Mouse (Mus musculus): ENCODE measurements around the gene Sall1. TPM values are rescaled to one million over a fixed set of nuclear protein-coding genes. Genes with fewer than 3 reads are reported as not detected.
A peak's percentile ranks its signal among the peaks of the same experiment; 100 is the strongest.

The Sall1 gene
- polyA plus RNA-seq (2015; fragmentation: Nextera tagmentation; extraction: Ambion mirVana), result 1.2 and 1.4 TPM in 2 replicates

GRCm38 (mm10) chr8:89043940-89044339 lies at the start of gene Sall1:
Gene Sall1, minus strand, starts transcription at chr8:89044162.
- Histone ChIP-seq H3K27ac (no peak within 1 kb of the TSS), H3K4me1 (peaks cover 29% of the 10 kb centered on the region), H3K4me3 (replicated peaks) (peak within 1 kb of the TSS; percentile 51), H3K9ac (no peak within 1 kb of the TSS), H3K9me3 (no peaks in the 10 kb centered on the region), H3K27me3 (replicated peaks) (peaks cover 85% of the 10 kb centered on the region), H3K36me3 (no peaks in the 10 kb centered on the region), H3K4me2 (peak within 1 kb of the TSS; percentile 89)
- ATAC-seq (ENCODE audit: insufficient read depth, low FRiP score, low read depth), result no peak
- 2% methylated on average over 25 of the region's 25 CpGs for WGBS

- H3K27ac ChIP-seq, result no peak overlapping the region
- no peaks in the 10 kb centered on the region for H3K36me3 ChIP-seq
- H3K4me1 ChIP-seq, result no peaks in the 10 kb centered on the region
- no peaks in the 10 kb centered on the region for H3K9me3 ChIP-seq
- 44% methylated on average over 5 of the region's 5 CpGs for WGBS
- no peaks in the 10 kb centered on the region for H3K27me3 ChIP-seq (replicated peaks)
- no peak overlapping the region for H3K9ac ChIP-seq
- no peak overlapping the region for H3K4me3 ChIP-seq (replicated peaks)
- ATAC-seq (ENCODE audit: insufficient read depth, low FRiP score, low read depth), result no peak
- H3K4me2 ChIP-seq, result no peak overlapping the region
Observed at GRCm38 (mm10) chr8:89089916-89090315, 46.0 kb upstream of the Sall1 start.

GRCm38 (mm10) chr8:89079147-89079546 lies 35.2 kb upstream of the Sall1 start:
- H3K4me2 ChIP-seq, result no peak overlapping the region
- WGBS, result 84% methylated on average over 2 of the region's 2 CpGs
- no peaks in the 10 kb centered on the region for H3K36me3 ChIP-seq
- no peak overlapping the region for H3K4me3 ChIP-seq (replicated peaks)
- no peak overlapping the region for H3K27ac ChIP-seq
- no peak overlapping the region for H3K9ac ChIP-seq
- H3K9me3 ChIP-seq, result no peaks in the 10 kb centered on the region
- no peak for ATAC-seq (ENCODE audit: insufficient read depth, low FRiP score, low read depth)
- H3K27me3 ChIP-seq (replicated peaks), result no peaks in the 10 kb centered on the region
- no peaks in the 10 kb centered on the region for H3K4me1 ChIP-seq

GRCm38 (mm10) chr8:89072968-89073382 lies 29.0 kb upstream of the Sall1 start:
- WGBS, result 14% methylated on average over 3 of the region's 3 CpGs
- Histone ChIP-seq H3K4me1 (0 out of 2 replicates have a peak, but pooled peaks cover 5% of the 10 kb centered on the region), H3K36me3 (no peaks in the 10 kb centered on the region), H3K27ac (no peak overlapping the region), H3K9me3 (no peaks in the 10 kb centered on the region), H3K27me3 (replicated peaks) (no peaks in the 10 kb centered on the region), H3K4me2 (no peak overlapping the region), H3K4me3 (replicated peaks) (no peak overlapping the region), H3K9ac (no peak overlapping the region)
- ATAC-seq (ENCODE audit: insufficient read depth, low FRiP score, low read depth), result no peak; the same call in 1 of the 2 replicates

- Histone ChIP-seq H3K27me3 (replicated peaks) (no peaks in the 10 kb centered on the region), H3K4me3 (replicated peaks) (no peak overlapping the region), H3K9ac (no peak overlapping the region), H3K4me2 (no peak overlapping the region), H3K9me3 (no peaks in the 10 kb centered on the region), H3K36me3 (no peaks in the 10 kb centered on the region), H3K4me1 (no peaks in the 10 kb centered on the region), H3K27ac (no peak overlapping the region)
- no peak for ATAC-seq (ENCODE audit: insufficient read depth, low FRiP score, low read depth)
- WGBS, result 78% methylated on average over 3 of the region's 3 CpGs
Observed at GRCm38 (mm10) chr8:89067499-89067898, 23.5 kb upstream of the Sall1 start.

- no peak for ATAC-seq (ENCODE audit: insufficient read depth, low FRiP score, low read depth)
- 60% methylated on average over 9 of the region's 9 CpGs for WGBS
- no peaks in the 10 kb centered on the region for H3K27me3 ChIP-seq (replicated peaks)
- H3K4me2 ChIP-seq, result no peak overlapping the region
- H3K9ac ChIP-seq, result no peak overlapping the region
- no peaks in the 10 kb centered on the region for H3K4me1 ChIP-seq
- no peaks in the 10 kb centered on the region for H3K36me3 ChIP-seq
- H3K4me3 ChIP-seq (replicated peaks), result no peak overlapping the region
- no peaks in the 10 kb centered on the region for H3K9me3 ChIP-seq
- no peak overlapping the region for H3K27ac ChIP-seq
Observed at GRCm38 (mm10) chr8:89064042-89064441, 20.1 kb upstream of the Sall1 start.

- H3K4me3 ChIP-seq (replicated peaks), result no peak overlapping the region
- no peaks in the 10 kb centered on the region for H3K4me1 ChIP-seq
- no peaks in the 10 kb centered on the region for H3K36me3 ChIP-seq
- ATAC-seq (ENCODE audit: insufficient read depth, low FRiP score, low read depth), result no peak
- H3K9ac ChIP-seq, result no peak overlapping the region
- no peak overlapping the region for H3K27ac ChIP-seq
- H3K9me3 ChIP-seq, result no peaks in the 10 kb centered on the region
- no peak overlapping the region for H3K4me2 ChIP-seq
- H3K27me3 ChIP-seq (replicated peaks), result no peaks in the 10 kb centered on the region
- WGBS, result 74% methylated on average over 10 of the region's 10 CpGs
Observed at GRCm38 (mm10) chr8:89063366-89064040, 19.5 kb upstream of the Sall1 start.

- Histone ChIP-seq H3K27ac (no peak overlapping the region), H3K4me3 (replicated peaks) (no peak overlapping the region), H3K9me3 (no peaks in the 10 kb centered on the region), H3K4me2 (no peak overlapping the region), H3K4me1 (no peaks in the 10 kb centered on the region), H3K36me3 (no peaks in the 10 kb centered on the region), H3K27me3 (replicated peaks) (no peaks in the 10 kb centered on the region), H3K9ac (no peak overlapping the region)
- no peak for ATAC-seq (ENCODE audit: insufficient read depth, low FRiP score, low read depth)
- WGBS, result 80% methylated on average over 8 of the region's 8 CpGs
Observed at GRCm38 (mm10) chr8:89060717-89061116, 16.8 kb upstream of the Sall1 start.

GRCm38 (mm10) chr8:89059507-89059906 lies 15.5 kb upstream of the Sall1 start:
- Histone ChIP-seq H3K4me1 (no peaks in the 10 kb centered on the region), H3K36me3 (no peaks in the 10 kb centered on the region), H3K9ac (no peak overlapping the region), H3K4me2 (no peak overlapping the region), H3K9me3 (no peaks in the 10 kb centered on the region), H3K27me3 (replicated peaks) (no peaks in the 10 kb centered on the region), H3K27ac (no peak overlapping the region), H3K4me3 (replicated peaks) (no peak overlapping the region)
- no peak for ATAC-seq (ENCODE audit: insufficient read depth, low FRiP score, low read depth)
- 51% methylated on average over 6 of the region's 6 CpGs for WGBS

- H3K4me2 ChIP-seq, result no peak overlapping the region
- no peak for ATAC-seq (ENCODE audit: insufficient read depth, low FRiP score, low read depth)
- H3K27me3 ChIP-seq (replicated peaks), result peaks cover 25% of the 10 kb centered on the region
- H3K9me3 ChIP-seq, result no peaks in the 10 kb centered on the region
- H3K27ac ChIP-seq, result no peak overlapping the region
- H3K4me3 ChIP-seq (replicated peaks), result no peak overlapping the region
- H3K36me3 ChIP-seq, result no peaks in the 10 kb centered on the region
- H3K9ac ChIP-seq, result no peak overlapping the region
- 89% methylated on average over 7 of the region's 7 CpGs for WGBS
- no peaks in the 10 kb centered on the region for H3K4me1 ChIP-seq
Observed at GRCm38 (mm10) chr8:89052880-89053279, 8.9 kb upstream of the Sall1 start.

- H3K4me3 ChIP-seq (replicated peaks), result no peak overlapping the region
- no peak overlapping the region for H3K27ac ChIP-seq
- ATAC-seq (ENCODE audit: insufficient read depth, low FRiP score, low read depth), result no peak
- H3K4me1 ChIP-seq, result peaks cover 22% of the 10 kb centered on the region
- H3K9me3 ChIP-seq, result no peaks in the 10 kb centered on the region
- peaks cover 77% of the 10 kb centered on the region for H3K27me3 ChIP-seq (replicated peaks)
- H3K36me3 ChIP-seq, result no peaks in the 10 kb centered on the region
- no peak overlapping the region for H3K4me2 ChIP-seq
- no peak overlapping the region for H3K9ac ChIP-seq
- WGBS, result 6% methylated on average over 26 of the region's 26 CpGs
Observed at GRCm38 (mm10) chr8:89046639-89047348, 2.8 kb upstream of the Sall1 start.

- no peaks in the 10 kb centered on the region for H3K9me3 ChIP-seq
- ATAC-seq (ENCODE audit: insufficient read depth, low FRiP score, low read depth), result no peak
- WGBS, result under 1% methylated on average over 14 of the region's 15 CpGs
- H3K27ac ChIP-seq, result no peak overlapping the region
- peaks cover 83% of the 10 kb centered on the region for H3K27me3 ChIP-seq (replicated peaks)
- H3K4me2 ChIP-seq, result peak overlapping the region; percentile 37
- peak overlapping the region; percentile 21; the same call in 1 of the 2 replicates for H3K4me3 ChIP-seq (replicated peaks)
- H3K4me1 ChIP-seq, result peaks cover 25% of the 10 kb centered on the region
- H3K36me3 ChIP-seq, result no peaks in the 10 kb centered on the region
- no peak overlapping the region for H3K9ac ChIP-seq
Observed at GRCm38 (mm10) chr8:89046226-89046625, 2.3 kb upstream of the Sall1 start.

Data from stomach, embryonic 15.5 days (tissue).